Mouse (Mus musculus): ENCODE measurements at regions not wholly inside any gene's neighbourhood (a gene's known extent, or its start where the extent isn't known, plus 50 kb on each side); places are given as distances from the start of the nearest gene placed in this dataset.

DNA sequence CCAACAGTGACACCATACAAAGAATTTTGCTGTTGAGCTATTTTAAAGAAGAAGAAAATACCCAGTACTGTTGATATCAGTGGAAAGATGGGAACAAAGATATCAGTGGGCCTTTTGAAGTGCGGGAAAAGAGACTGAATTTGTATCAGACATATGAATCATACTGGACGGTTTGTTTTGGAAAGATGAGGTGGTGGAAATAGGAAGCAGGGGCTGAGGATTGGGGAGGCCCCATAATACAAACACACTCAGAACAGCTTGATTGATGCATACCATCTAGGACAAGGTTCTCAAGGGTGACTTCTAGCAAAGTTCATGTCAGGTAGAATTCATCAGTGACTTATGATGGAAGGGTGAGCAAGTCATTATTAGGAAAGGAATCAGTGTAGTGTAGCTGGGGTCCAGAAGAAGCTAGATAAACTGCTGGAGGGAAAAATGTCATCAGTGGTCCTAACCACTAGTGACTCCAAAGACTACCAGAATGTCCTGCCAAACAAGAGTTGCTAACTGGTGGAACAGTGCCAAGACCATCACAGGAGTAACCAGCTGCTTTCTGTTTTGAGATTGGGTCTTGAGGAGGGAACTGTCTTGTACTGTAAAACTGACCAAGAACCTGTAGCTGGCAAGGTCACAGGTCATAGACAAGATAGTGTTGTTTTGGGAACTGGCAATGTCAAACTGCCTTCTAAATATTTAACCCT, 176.0 kb upstream of the Zc3h12c start:
- TF ChIP-seq CTCF (IDR thresholded peaks at IDR 0.05; ENCODE audit: low read depth, low read length) (no peak), GATA2 (IDR thresholded peaks at IDR 0.05; ENCODE audit: borderline replicate concordance, low read depth, low read length) (no peak), GATA1 (IDR thresholded peaks at IDR 0.05; ENCODE audit: borderline replicate concordance, low read length) (no peak), POLR2AphosphoS5 (IDR thresholded peaks at IDR 0.05; ENCODE audit: insufficient replicate concordance, low read depth, low read length) (no peak), TAL1 (conservative IDR thresholded peaks at IDR 0.05; ENCODE audit: low read depth, low read length) (no peak)

All from G1E (cell line).